Mouse (Mus musculus): ENCODE measurements around the gene Ptma.
"Not testable (repeated sequence)": the region's sequence is repeated elsewhere in the genome, so short reads cannot be mapped to it uniquely, and the experiment has no call there.

Gene Ptma

GRCm38 (mm10) chr1:86496340-86496739 is 30.2 kb upstream of the Ptma start:
- no peak for DNase-seq (ENCODE audit: low read depth, low spot score)

GRCm38 (mm10) chr1:86497361-86497760 is 29.2 kb upstream of the Ptma start:
- no peak for DNase-seq (ENCODE audit: low read depth, low spot score)

- no peak for DNase-seq (ENCODE audit: low read depth, low spot score)
These were observed 28.5 kb upstream of the Ptma start for GRCm38 (mm10) chr1:86497986-86498385.

GRCm38 (mm10) chr1:86498611-86499010 is 27.9 kb upstream of the Ptma start:
- no peak for DNase-seq (ENCODE audit: low read depth, low spot score)

GRCm38 (mm10) chr1:86499903-86500302 is 26.6 kb upstream of the Ptma start:
- DNase-seq (ENCODE audit: low read depth, low spot score) = no peak

GRCm38 (mm10) chr1:86500681-86501080 is 25.8 kb upstream of the Ptma start:
- DNase-seq (ENCODE audit: low read depth, low spot score) = no peak

- no peak for DNase-seq (ENCODE audit: low read depth, low spot score)
These were observed 25.4 kb upstream of the Ptma start for GRCm38 (mm10) chr1:86501114-86501532.

- peak; percentile 90 for DNase-seq (ENCODE audit: low read depth, low spot score)
These were observed 25.0 kb upstream of the Ptma start for GRCm38 (mm10) chr1:86501559-86501958.

GRCm38 (mm10) chr1:86502221-86503048 is 24.1 kb upstream of the Ptma start:
- no peak for DNase-seq (ENCODE audit: low read depth, low spot score)

- peak; percentile 66 for DNase-seq (ENCODE audit: low read depth, low spot score)
These were observed 23.3 kb upstream of the Ptma start for GRCm38 (mm10) chr1:86503165-86503747.

- DNase-seq (ENCODE audit: low read depth, low spot score) = peak; percentile 96
These were observed 22.4 kb upstream of the Ptma start for GRCm38 (mm10) chr1:86503906-86504696.

GRCm38 (mm10) chr1:86504697-86505421 is 21.7 kb upstream of the Ptma start:
- no peak for DNase-seq (ENCODE audit: low read depth, low spot score)

GRCm38 (mm10) chr1:86505461-86505860 is 21.1 kb upstream of the Ptma start:
- DNase-seq (ENCODE audit: low read depth, low spot score) = no peak

- DNase-seq (ENCODE audit: low read depth, low spot score) = no peak
These were observed 20.1 kb upstream of the Ptma start for GRCm38 (mm10) chr1:86506420-86506819.

- no peak for DNase-seq (ENCODE audit: low read depth, low spot score)
These were observed 18.7 kb upstream of the Ptma start for GRCm38 (mm10) chr1:86507866-86508265.

GRCm38 (mm10) chr1:86509410-86509809 is 17.1 kb upstream of the Ptma start:
- DNase-seq (ENCODE audit: low read depth, low spot score) = peak; percentile 92

- DNase-seq (ENCODE audit: low read depth, low spot score) = no peak
These were observed 16.3 kb upstream of the Ptma start for GRCm38 (mm10) chr1:86510266-86510665.

- DNase-seq (ENCODE audit: low read depth, low spot score) = no peak
These were observed 15.7 kb upstream of the Ptma start for GRCm38 (mm10) chr1:86510676-86511441.

- no peak for DNase-seq (ENCODE audit: low read depth, low spot score)
These were observed 14.3 kb upstream of the Ptma start for GRCm38 (mm10) chr1:86512154-86512720.

GRCm38 (mm10) chr1:86513031-86513430 is 13.5 kb upstream of the Ptma start:
- not testable (repeated sequence) for DNase-seq (ENCODE audit: low read depth, low spot score)

Data from mesoderm, embryonic 11.5 days (tissue).